Mouse (Mus musculus) embryonic facial prominence, embryonic 11.5 days (tissue): ENCODE data around the gene Foxa3. TPM values are rescaled to one million over a fixed set of nuclear protein-coding genes. Genes with fewer than 3 reads are reported as not detected.

Experiments
- ATAC-seq: fragments of 200-750 bp; cut with Nextera tagmentation; replicated peaks from 2 replicates; pipeline ENCODE4 v1.8.0; 2017; ENCODE audit warnings: low read depth; ENCODE audit not compliant: insufficient number of reproducible peaks, low FRiP score, low TSS enrichment
- DNase-seq: peaks from one replicate; pipeline ENCODE4 v3.0.0-alpha.2; 2015; ENCODE audit warnings: low spot score
- H3K27ac ChIP-seq: fragments of 300-500 bp; sonication (generic); replicated peaks from 2 replicates; pipeline ENCODE4 v1.5.1; 2014; ENCODE audit warnings: mild to moderate bottlenecking, low read depth, low read length, control low read depth
- H3K27me3 ChIP-seq: fragments of 300-500 bp; sonication (generic); 2 replicates; pipeline ENCODE4 v1.6.1; 2014; ENCODE audit warnings: mild to moderate bottlenecking, low read length, moderate library complexity, mixed read lengths; ENCODE audit not compliant: control insufficient read depth, insufficient read depth
- H3K36me3 ChIP-seq: fragments of 300-500 bp; sonication (generic); replicated peaks from 2 replicates; pipeline ENCODE4 v1.6.1; 2014; ENCODE audit warnings: low read depth, mild to moderate bottlenecking, low read length, moderate library complexity, mixed read lengths; ENCODE audit not compliant: control insufficient read depth, insufficient read depth
- H3K4me1 ChIP-seq: fragments of 300-500 bp; sonication (generic); 2 replicates; pipeline ENCODE4 v1.6.1; 2014; ENCODE audit warnings: low read length, mixed read lengths; ENCODE audit not compliant: control insufficient read depth, insufficient read depth
- H3K4me2 ChIP-seq: fragments of 300-500 bp; sonication (generic); 2 replicates; pipeline ENCODE4 v1.6.1; 2014; ENCODE audit warnings: low read depth, mild to moderate bottlenecking, control low read depth, low read length, moderate library complexity
- H3K4me3 ChIP-seq: fragments of 300-500 bp; sonication (generic); 2 replicates; pipeline ENCODE4 v1.5.1; 2014; ENCODE audit warnings: low read depth, low read length, control low read depth
- H3K9ac ChIP-seq: fragments of 300-500 bp; sonication (generic); replicated peaks from 2 replicates; pipeline ENCODE4 v1.6.1; 2014; ENCODE audit warnings: mild to moderate bottlenecking, control low read depth, low read length
- H3K9me3 ChIP-seq: fragments of 300-500 bp; sonication (generic); replicated peaks from 2 replicates; pipeline ENCODE4 v1.6.1; 2016; ENCODE audit warnings: mild to moderate bottlenecking, low read length, inconsistent platforms, mixed read lengths; ENCODE audit not compliant: control insufficient read depth
- WGBS: fragments of 180-500 bp; shearing (Covaris S2); extraction: QIAGEN DNeasy Blood & Tissue Kit; methylation state at CpG from one replicate; pipeline ENCODE4 v1.1.7; 2014; 5-methylcytosine and 5-hydroxymethylcytosine counted together
- polyA plus RNA-seq: library from polyadenylated mRNA; unstranded; fragments of >200 nt; fragmentation: Nextera tagmentation; extraction: Ambion mirVana; gene quantifications from 2 replicates; pipeline ENCODE4 v1.2.1, GENCODE M21; 2014

Gene Foxa3
- polyA plus RNA-seq, 1 experiment from 2014 or later: not detected

DNA sequence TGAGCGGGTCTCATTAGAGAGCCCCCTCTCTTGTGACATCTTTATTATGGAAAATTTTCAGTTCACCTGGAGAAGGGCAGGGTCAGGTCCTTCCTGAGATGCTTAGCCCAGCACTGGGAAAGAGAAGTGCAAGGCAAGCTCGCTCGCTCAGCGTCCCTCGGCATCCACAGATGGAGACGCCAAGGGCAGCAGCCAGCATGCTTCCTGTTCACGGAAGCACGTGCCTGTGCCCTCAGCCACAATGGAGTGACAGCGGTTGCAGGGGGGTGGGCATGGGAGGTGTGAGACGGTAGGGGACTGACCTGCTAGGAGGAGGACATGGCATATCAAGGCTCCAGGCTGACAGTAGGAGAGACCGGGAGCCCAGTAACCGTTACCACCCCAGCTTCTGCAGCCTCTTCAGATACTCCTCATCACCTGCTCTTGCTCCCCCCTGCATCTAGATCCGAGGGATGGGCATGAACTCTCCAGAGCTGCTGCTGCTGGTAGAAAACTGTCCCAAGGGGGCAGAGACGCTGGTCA is 24.7 kb upstream of the Foxa3 start:
- H3K27ac ChIP-seq: no peak overlapping the region
- H3K9me3 ChIP-seq: no peaks in the 10 kb centered on the region
- ATAC-seq (no peak), DNase-seq (no peak)
- H3K36me3 ChIP-seq: peaks cover 18% of the 10 kb centered on the region
- no peak overlapping the region for H3K9ac ChIP-seq
- 89% methylated on average over 14 of the region's 14 CpGs for WGBS
- H3K27me3 ChIP-seq: no peaks in the 10 kb centered on the region
- no peak overlapping the region for H3K4me2 ChIP-seq
- no peaks in the 10 kb centered on the region for H3K4me1 ChIP-seq
- H3K4me3 ChIP-seq: no peak overlapping the region

- Histone ChIP-seq H3K4me2 (no peak overlapping the region), H3K4me3 (no peak overlapping the region), H3K27me3 (no peaks in the 10 kb centered on the region), H3K9ac (no peak overlapping the region), H3K27ac (no peak overlapping the region), H3K4me1 (no peaks in the 10 kb centered on the region), H3K9me3 (no peaks in the 10 kb centered on the region), H3K36me3 (peaks cover 29% of the 10 kb centered on the region)
- ATAC-seq (no peak), DNase-seq (no peak)
- 91% methylated on average over 11 of the region's 11 CpGs for WGBS
Measured at GRCm38 (mm10) chr7:19046286-19047069, 23.1 kb upstream of the Foxa3 start.

DNA sequence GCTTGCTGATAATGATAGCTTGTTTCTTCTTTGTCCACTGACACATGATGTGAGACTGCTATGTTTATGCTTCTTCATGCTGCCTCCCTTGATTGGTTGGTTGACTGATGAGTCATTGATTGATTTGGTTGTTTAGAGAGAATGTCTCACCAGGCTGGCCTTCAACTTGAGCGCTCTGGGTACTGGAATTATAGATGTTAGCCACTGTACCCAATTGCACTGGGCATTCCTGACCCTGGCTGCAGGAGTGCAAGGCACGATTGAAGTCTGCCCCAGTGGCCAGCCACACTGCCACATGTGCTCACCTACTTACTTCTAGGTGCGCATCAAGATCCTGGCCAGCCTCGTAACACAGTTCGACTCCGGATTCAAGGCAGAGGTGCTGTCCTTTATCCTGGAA is 21.3 kb upstream of the Foxa3 start:
- no peak overlapping the region for H3K9ac ChIP-seq
- no peaks in the 10 kb centered on the region for H3K4me1 ChIP-seq
- H3K27me3 ChIP-seq: no peaks in the 10 kb centered on the region
- no peak overlapping the region for H3K27ac ChIP-seq
- H3K9me3 ChIP-seq: no peaks in the 10 kb centered on the region
- no peak overlapping the region for H3K4me2 ChIP-seq
- no peak overlapping the region for H3K4me3 ChIP-seq
- no peak for ATAC-seq
- peaks cover 36% of the 10 kb centered on the region for H3K36me3 ChIP-seq
- 92% methylated on average over 6 of the region's 6 CpGs for WGBS
- DNase-seq: no peak

DNA sequence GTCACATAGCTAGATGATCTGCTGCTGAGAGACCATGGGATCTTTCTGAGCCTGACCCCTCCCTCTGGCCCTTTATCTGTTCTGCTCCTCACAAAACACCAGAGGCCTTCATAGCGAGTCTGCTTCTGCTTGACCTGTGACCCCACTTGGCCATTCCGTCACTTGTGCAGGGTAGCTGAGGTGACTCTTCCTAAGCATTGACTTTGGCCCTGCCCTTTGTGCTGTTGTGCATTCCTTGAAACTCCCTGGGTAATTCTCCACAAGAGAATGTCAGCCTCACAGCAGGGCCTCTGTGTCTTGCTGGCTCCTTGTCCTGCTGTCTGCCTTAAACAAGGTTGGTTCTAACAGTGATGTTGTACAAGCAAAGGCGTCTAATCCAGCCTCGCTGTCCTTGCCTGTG is 8.3 kb upstream of the Foxa3 start:
- Histone ChIP-seq H3K9me3 (no peaks in the 10 kb centered on the region), H3K27ac (no peak overlapping the region), H3K4me1 (no peaks in the 10 kb centered on the region), H3K9ac (no peak overlapping the region), H3K36me3 (peaks cover 23% of the 10 kb centered on the region), H3K27me3 (no peaks in the 10 kb centered on the region), H3K4me3 (no peak overlapping the region), H3K4me2 (no peak overlapping the region)
- ATAC-seq (no peak), DNase-seq (no peak)
- WGBS: 53% methylated on average over 4 of the region's 4 CpGs

GRCm38 (mm10) chr7:19029084-19029653 is 5.8 kb upstream of the Foxa3 start:
- no peak overlapping the region for H3K4me3 ChIP-seq
- 65% methylated on average over 6 of the region's 6 CpGs for WGBS
- no peak overlapping the region; the same call in 1 of the 2 replicates for H3K4me2 ChIP-seq
- H3K9me3 ChIP-seq: no peaks in the 10 kb centered on the region
- no peak overlapping the region for H3K9ac ChIP-seq
- no peaks in the 10 kb centered on the region for H3K27me3 ChIP-seq
- no peaks in the 10 kb centered on the region; the same call in 1 of the 2 replicates for H3K4me1 ChIP-seq
- peaks cover 21% of the 10 kb centered on the region for H3K36me3 ChIP-seq
- ATAC-seq (peak; percentile 36), DNase-seq (peak; percentile 72)
- no peak overlapping the region for H3K27ac ChIP-seq

- Histone ChIP-seq H3K4me3 (no peak overlapping the region), H3K27me3 (peaks cover 8% of the 10 kb centered on the region), H3K9ac (no peak overlapping the region), H3K36me3 (peaks cover 21% of the 10 kb centered on the region), H3K27ac (no peak overlapping the region), H3K9me3 (no peaks in the 10 kb centered on the region), H3K4me1 (no peaks in the 10 kb centered on the region; the same call in 1 of the 2 replicates), H3K4me2 (no peak overlapping the region)
- ATAC-seq (no peak), DNase-seq (no peak)
Measured at GRCm38 (mm10) chr7:19028067-19028466, 4.7 kb upstream of the Foxa3 start.

DNA sequence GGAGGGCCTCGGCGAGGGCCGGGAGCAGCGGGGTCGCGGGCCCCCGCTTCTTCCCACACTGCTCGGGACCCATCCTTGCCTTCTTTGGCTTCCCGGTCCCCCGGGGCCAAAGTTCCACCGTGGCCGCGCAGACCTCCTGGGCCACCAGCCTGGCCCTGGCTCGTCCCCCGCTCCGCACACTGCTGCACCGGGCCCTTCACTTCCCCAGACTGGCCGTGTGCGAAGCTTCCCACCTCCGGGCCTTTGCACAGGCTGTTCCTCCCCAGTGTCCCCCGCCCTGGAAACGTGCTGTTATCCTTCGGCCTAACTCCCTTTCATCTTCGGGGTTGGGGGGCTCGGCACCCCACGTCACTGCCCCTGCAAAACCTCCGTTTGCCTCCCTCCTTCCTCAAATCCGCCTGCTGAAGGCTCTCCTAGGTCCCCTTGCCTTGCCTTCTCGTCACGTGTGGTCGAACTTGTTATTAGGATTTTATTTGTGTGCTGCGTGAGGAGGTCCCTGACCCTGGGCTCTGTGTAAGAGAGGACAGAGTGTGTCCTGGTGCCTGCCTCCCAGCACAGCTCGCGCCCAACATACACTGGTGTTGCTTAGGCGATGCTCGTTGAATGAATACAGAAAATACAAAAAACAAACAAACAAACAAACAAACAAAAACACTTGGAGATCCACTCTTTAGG is 1.4 kb upstream of the Foxa3 start:
- no peaks in the 10 kb centered on the region for H3K9me3 ChIP-seq
- DNase-seq: no peak
- peak; percentile 69 for ATAC-seq
- H3K4me2 ChIP-seq: peak overlapping the region; percentile 82
- peaks cover 8% of the 10 kb centered on the region for H3K36me3 ChIP-seq
- H3K4me3 ChIP-seq: peak overlapping the region; percentile 92
- peaks cover 29% of the 10 kb centered on the region for H3K27me3 ChIP-seq
- 1% methylated on average over 24 of the region's 36 CpGs for WGBS
- H3K27ac ChIP-seq: peak overlapping the region; percentile 41; the same call in 1 of the 2 replicates
- H3K9ac ChIP-seq: peak overlapping the region; percentile 93
- no peaks in the 10 kb centered on the region; the same call in 1 of the 2 replicates for H3K4me1 ChIP-seq
